Mouse (Mus musculus) megakaryocyte, embryonic 14.5 days (primary cell): ENCODE measurements around the gene 1700029J07Rik.

Source experiments
- FLI1 ChIP-seq: IDR thresholded peaks from 2 replicates; pipeline ENCODE4 v1.6.1; 2012; ENCODE audit warnings: low read length, inconsistent platforms, mixed read lengths
- GATA1 ChIP-seq: IDR thresholded peaks from 3 replicates; pipeline ENCODE4 v1.6.1; 2012; ENCODE audit warnings: mixed read lengths, low read length, inconsistent platforms, borderline replicate concordance

- TF ChIP-seq GATA1 (no peak), FLI1 (no peak)
These were observed 58.6 kb downstream of the 1700029J07Rik start for GRCm38 (mm10) chr8:45916496-45916895.
